Mouse (Mus musculus) testis, adult 2 months (tissue): ENCODE data around the gene Sar1b. TPM values are rescaled to one million over a fixed set of nuclear protein-coding genes. Genes with fewer than 3 reads are reported as not detected.

Source experiments
- H3K27ac ChIP-seq: fragments of 200-500 bp; 2 replicates; pipeline ENCODE4 v1.5.1; 2012; ENCODE audit warnings: low read depth, low read length; ENCODE audit not compliant: control insufficient read depth, insufficient read depth
- H3K27me3 ChIP-seq: fragments of 200-500 bp; 2 replicates; pipeline ENCODE4 v1.6.1; 2012; ENCODE audit warnings: mild to moderate bottlenecking, low read length, moderate library complexity; ENCODE audit not compliant: control insufficient read depth, insufficient read depth
- H3K36me3 ChIP-seq: fragments of 200-500 bp; 2 replicates; pipeline ENCODE4 v1.6.1; 2012; ENCODE audit warnings: mild to moderate bottlenecking, low read length; ENCODE audit not compliant: control insufficient read depth, insufficient read depth
- H3K4me1 ChIP-seq: fragments of 200-500 bp; 2 replicates; pipeline ENCODE4 v1.6.1; 2012; ENCODE audit warnings: low read length; ENCODE audit not compliant: control insufficient read depth, insufficient read depth
- H3K4me3 ChIP-seq: fragments of 200-500 bp; 2 replicates; pipeline ENCODE4 v1.5.1; 2012; ENCODE audit warnings: low read depth, mild to moderate bottlenecking, low read length, moderate library complexity, mixed read lengths; ENCODE audit not compliant: control insufficient read depth
- CTCF ChIP-seq: fragments of 200-500 bp; IDR thresholded peaks from 2 replicates; pipeline ENCODE4 v1.5.1; 2012; ENCODE audit warnings: low read depth, mild to moderate bottlenecking, inconsistent platforms, low read length, moderate library complexity; ENCODE audit not compliant: control insufficient read depth, insufficient read depth, insufficient replicate concordance
- POLR2A ChIP-seq: fragments of 200-500 bp; IDR thresholded peaks from 2 replicates; pipeline ENCODE4 v1.6.1; 2012; ENCODE audit warnings: low read depth, mild to moderate bottlenecking, inconsistent platforms, low read length, moderate library complexity; ENCODE audit not compliant: control insufficient read depth
- polyA plus RNA-seq: library from polyadenylated mRNA; depleted of rRNA; stranded (reverse); fragments of >200 nt; gene quantifications from 2 replicates; pipeline ENCODE4 v1.2.3, GENCODE M21; 2012

The Sar1b gene
- polyA plus RNA-seq, 1 experiment = 14.9 TPM

DNA sequence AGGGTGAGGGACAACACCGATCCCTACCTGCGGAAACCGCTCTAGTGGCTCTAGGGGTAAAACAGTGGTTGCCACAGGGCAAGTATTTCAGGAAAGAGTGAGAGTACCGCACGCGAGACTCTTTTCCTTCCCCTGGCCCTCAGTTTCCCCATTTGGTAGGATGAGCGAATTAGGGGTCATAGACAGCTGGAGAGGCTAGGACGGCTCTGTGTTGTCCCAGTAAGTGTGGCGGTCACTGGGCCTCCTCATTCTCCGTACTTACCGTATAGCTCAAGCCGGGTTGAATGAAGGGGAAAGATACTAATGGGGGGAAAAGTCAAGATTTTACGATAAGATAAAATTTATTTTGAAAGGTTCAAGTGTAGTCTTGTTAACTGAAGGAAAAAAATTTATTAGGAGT, 468 bp downstream of the Sar1b start:
- TF ChIP-seq POLR2A (no peak), CTCF (no peak)
- no peaks in the 10 kb centered on the region for H3K36me3 ChIP-seq
- peak overlapping the region; percentile 96 for H3K4me3 ChIP-seq
- no peaks in the 10 kb centered on the region for H3K4me1 ChIP-seq
- no peaks in the 10 kb centered on the region for H3K27me3 ChIP-seq
- H3K27ac ChIP-seq = peak overlapping the region; percentile 57

DNA sequence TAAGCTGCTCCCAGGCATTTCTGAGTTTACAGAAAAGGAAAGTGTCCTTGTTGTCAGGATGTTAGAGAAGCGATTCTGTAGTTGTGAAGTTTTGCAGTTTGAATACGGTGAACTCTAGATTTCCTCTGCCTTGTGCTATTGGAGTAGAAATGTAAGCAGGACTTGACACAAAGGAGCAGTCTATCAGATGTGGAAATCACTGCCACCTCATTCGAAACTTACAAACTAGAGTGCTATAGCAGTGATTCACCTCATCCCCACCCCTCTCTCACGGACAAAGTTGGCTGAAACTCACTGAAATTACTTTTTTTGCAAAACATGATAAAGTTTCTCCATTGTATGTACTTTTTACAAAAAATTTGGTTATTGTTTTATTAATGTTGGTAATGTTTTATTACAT, 1.3 kb downstream of the Sar1b start:
- Histone ChIP-seq H3K27me3 (no peaks in the 10 kb centered on the region), H3K36me3 (no peaks in the 10 kb centered on the region), H3K4me3 (no peak overlapping the region), H3K4me1 (no peaks in the 10 kb centered on the region), H3K27ac (no peak overlapping the region)
- no peak for TF ChIP-seq CTCF
- no peak for TF ChIP-seq POLR2A

DNA sequence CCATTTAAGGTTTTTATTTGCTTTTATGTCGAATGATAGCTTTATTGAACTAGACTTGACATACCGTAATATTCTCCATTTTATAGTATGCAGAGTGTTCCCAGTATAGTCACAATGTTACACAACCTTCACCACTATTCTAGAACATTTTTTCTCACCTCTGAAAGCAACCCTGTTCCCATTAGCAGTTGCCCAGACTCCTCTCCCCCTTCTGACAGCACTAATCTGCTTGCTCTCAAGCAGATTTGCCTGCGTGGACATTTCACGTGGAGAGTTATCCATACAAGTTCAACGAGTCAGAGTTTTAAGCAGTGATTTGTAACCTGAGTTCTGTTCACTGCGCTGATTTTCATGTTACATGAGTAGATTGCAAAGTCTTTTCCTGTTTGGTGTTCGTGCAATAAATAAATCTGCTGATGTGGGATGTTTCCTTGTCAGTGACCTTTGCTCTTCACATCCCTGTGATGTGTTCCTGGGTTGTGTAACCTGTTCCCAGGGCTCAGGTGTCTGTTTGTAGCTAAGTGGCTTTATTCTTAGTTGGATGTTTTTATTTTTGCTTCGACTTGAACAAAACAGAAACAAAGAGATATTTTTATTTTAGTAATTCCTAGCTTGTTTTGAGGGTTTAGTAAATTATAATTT, 4.2 kb downstream of the Sar1b start:
- TF ChIP-seq CTCF = no peak
- TF ChIP-seq POLR2A = no peak
- Histone ChIP-seq H3K4me1 (no peaks in the 10 kb centered on the region), H3K27me3 (no peaks in the 10 kb centered on the region), H3K4me3 (no peak overlapping the region), H3K27ac (no peak overlapping the region), H3K36me3 (no peaks in the 10 kb centered on the region)

DNA sequence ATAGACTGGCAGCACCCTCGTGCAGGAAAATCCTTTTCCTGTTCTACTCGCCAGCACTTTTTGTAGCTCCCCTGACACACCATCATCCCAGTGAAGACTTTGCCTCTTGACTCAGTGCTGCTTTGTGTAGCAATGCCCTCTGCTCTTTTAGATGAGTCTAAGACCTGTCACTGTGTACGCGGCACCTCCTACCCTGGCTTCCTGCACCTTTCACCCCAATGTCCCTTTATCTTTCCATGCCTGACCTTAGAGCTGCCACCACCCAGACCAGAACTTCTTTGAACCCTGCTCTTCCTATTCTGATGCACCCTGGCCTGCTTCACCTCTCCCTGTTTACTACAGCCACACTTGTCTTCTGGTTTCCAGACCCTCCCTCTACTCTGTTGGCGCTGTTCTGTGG, 4.8 kb downstream of the Sar1b start:
- Histone ChIP-seq H3K27me3 (no peaks in the 10 kb centered on the region), H3K36me3 (no peaks in the 10 kb centered on the region), H3K4me3 (no peak overlapping the region), H3K4me1 (no peaks in the 10 kb centered on the region), H3K27ac (peak overlapping the region; percentile 6; the same call in 1 of the 2 replicates)
- TF ChIP-seq POLR2A = no peak
- no peak for TF ChIP-seq CTCF

DNA sequence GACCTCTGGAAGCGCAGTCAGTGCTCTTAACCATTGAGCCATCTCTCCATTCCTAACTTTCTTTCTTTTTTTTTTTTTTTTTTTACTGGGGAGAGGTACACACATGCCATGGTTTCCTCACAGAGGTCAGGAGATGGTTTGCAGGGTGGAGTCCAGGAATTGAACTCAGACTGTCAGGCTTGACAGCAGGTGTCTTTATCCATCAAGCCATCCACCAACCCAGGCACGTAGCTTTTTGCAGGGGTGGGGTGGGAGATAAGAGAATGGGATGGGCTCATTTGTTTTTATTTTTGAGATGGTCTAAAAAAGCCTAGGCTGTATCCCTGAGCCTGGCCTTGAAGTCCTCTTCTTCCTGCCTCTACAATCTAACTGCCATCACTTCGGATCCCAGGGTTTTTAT, 12.0 kb downstream of the Sar1b start:
- H3K36me3 ChIP-seq = peaks cover 2% of the 10 kb centered on the region
- H3K27me3 ChIP-seq = no peaks in the 10 kb centered on the region
- TF ChIP-seq CTCF (no peak), POLR2A (no peak)
- H3K4me1 ChIP-seq = no peaks in the 10 kb centered on the region
- no peak overlapping the region for H3K27ac ChIP-seq
- no peak overlapping the region for H3K4me3 ChIP-seq

DNA sequence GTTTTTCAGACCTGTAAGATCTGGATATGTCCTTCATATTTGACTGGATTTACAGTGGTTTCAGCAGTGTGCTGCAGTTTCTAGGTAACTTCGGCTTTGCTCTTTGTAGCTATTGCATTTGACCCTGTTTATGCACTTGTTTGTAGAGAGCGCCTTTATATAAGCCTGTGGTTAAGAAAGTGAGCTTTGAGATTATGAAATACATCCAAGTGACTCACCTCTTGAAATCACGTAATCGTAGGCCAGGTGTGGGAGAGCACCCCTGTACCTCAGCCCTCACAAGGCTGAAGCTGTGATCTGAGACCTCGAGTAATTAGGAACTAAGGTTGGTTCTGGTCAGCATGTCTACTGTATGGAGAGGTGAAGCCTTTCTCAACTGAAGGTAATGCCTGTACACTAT, 14.0 kb downstream of the Sar1b start:
- TF ChIP-seq POLR2A = no peak
- no peak for TF ChIP-seq CTCF
- peaks cover 2% of the 10 kb centered on the region for H3K36me3 ChIP-seq
- no peak overlapping the region for H3K27ac ChIP-seq
- no peak overlapping the region for H3K4me3 ChIP-seq
- no peaks in the 10 kb centered on the region for H3K27me3 ChIP-seq
- no peaks in the 10 kb centered on the region for H3K4me1 ChIP-seq

DNA sequence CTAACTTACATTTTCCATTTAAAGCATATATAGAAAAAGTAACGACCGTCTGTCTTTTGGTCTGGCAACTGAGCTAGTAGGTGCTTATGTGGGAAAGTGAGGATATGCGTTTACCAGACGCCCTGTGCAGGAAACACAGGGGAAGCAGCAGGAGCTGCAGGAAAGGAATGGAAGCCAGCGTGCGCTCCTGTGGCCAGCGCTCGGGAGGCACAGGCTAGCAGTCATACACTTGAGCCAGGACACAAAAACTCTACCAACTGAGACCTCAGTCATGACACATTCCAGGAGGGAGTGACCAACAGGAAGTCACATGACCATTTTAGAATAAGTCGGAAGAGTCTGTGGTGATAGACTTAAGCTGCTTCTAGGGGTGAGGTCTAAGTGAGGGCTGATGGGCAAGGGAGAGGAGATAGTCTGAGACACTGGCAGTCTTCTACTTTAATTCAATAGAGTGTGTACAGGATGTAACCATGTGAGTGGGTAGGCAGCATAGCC, 17.3 kb downstream of the Sar1b start:
- Histone ChIP-seq H3K36me3 (peaks cover 2% of the 10 kb centered on the region), H3K4me1 (no peaks in the 10 kb centered on the region), H3K4me3 (no peak overlapping the region), H3K27ac (no peak overlapping the region), H3K27me3 (no peaks in the 10 kb centered on the region)
- no peak for TF ChIP-seq POLR2A
- no peak for TF ChIP-seq CTCF

DNA sequence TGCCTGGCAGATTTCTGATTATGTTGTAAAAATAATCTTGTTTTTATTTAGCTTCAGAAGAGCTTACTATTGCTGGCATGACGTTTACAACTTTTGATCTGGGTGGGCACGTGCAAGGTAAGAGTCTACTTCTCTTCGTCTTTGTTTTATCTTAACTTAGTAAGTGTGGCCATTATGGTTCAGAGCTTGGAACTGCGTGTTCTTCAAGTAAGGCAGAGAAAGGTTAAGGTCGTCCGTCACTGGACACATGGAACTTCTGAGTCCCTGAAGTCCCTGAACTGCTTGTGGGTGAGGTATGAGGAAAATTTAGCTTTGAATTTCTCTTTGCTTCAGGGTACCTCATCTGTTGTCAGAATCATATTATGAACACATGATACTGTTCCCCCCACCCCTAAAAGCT, 19.2 kb downstream of the Sar1b start:
- peaks cover 3% of the 10 kb centered on the region for H3K36me3 ChIP-seq
- TF ChIP-seq CTCF (no peak), POLR2A (no peak)
- no peak overlapping the region for H3K27ac ChIP-seq
- H3K4me3 ChIP-seq = no peak overlapping the region
- no peaks in the 10 kb centered on the region for H3K27me3 ChIP-seq
- H3K4me1 ChIP-seq = no peaks in the 10 kb centered on the region
